Mouse (Mus musculus): ENCODE measurements around the gene Prss27. TPM values are rescaled to one million over a fixed set of nuclear protein-coding genes. Genes with fewer than 3 reads are reported as not detected.

Gene Prss27
- polyA plus RNA-seq (2014; fragmentation: Illumina TruSeq; extraction: RNeasy Lipid Tissue Mini Kit (QIAGEN cat#74804); ENCODE audit: low replicate concordance), result not detected

DNA sequence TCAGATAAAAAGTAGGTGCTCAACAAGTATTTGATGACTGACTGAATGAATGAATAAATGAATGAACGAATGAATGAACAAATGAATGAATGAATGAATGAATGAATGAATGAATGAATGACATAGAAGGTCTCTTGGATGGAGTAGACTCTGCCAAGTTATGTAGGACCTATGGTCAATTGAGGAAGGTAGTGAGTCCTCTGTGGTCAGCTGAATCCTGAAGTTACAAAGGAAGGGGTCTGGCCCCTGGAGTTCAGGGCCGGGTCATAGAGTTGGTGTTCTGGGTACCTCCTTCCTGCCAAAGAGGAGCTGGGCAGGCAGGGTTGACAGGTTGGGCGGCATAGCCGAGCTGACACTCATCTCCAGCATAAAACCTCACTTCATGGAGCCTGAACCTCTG, at the start of gene Prss27:
Gene Prss27 (plus strand): TSS at position 301 of the 400 bp plus-strand sequence.

GRCm38 (mm10) chr17:23997901-23998300, 40.0 kb upstream of the Prss27 start, which contains the start of gene Prss22:
Gene Prss22, minus strand, starts transcription at chr17:23998100.

GRCm38 (mm10) chr17:24072919-24073696, 35.2 kb downstream of the Prss27 start, which contains the start of gene Kctd5:
Gene Kctd5, minus strand, starts transcription at chr17:24073485.

Other genes with a start within 250 kb of the Prss27 start
- 109 TPM for gene Srrm2, start 247.6 kb upstream of the Prss27 start, polyA plus RNA-seq (2014; fragmentation: Illumina TruSeq; extraction: RNeasy Lipid Tissue Mini Kit (QIAGEN cat#74804); ENCODE audit: low replicate concordance)
- gene Elob, start 209.0 kb upstream of the Prss27 start, polyA plus RNA-seq (2014; fragmentation: Illumina TruSeq; extraction: RNeasy Lipid Tissue Mini Kit (QIAGEN cat#74804); ENCODE audit: low replicate concordance), result 18.9 TPM
- not detected for gene Prss33, start 202.1 kb upstream of the Prss27 start, polyA plus RNA-seq (2014; fragmentation: Illumina TruSeq; extraction: RNeasy Lipid Tissue Mini Kit (QIAGEN cat#74804); ENCODE audit: low replicate concordance)
- 6.8 TPM for gene Prss32, start 194.3 kb upstream of the Prss27 start, polyA plus RNA-seq (2014; fragmentation: Illumina TruSeq; extraction: RNeasy Lipid Tissue Mini Kit (QIAGEN cat#74804); ENCODE audit: low replicate concordance)
- 1.1 TPM for gene Prss41, start 194.0 kb upstream of the Prss27 start, polyA plus RNA-seq (2014; fragmentation: Illumina TruSeq; extraction: RNeasy Lipid Tissue Mini Kit (QIAGEN cat#74804); ENCODE audit: low replicate concordance)
- not detected for gene Prss21, start 170.1 kb upstream of the Prss27 start, polyA plus RNA-seq (2014; fragmentation: Illumina TruSeq; extraction: RNeasy Lipid Tissue Mini Kit (QIAGEN cat#74804); ENCODE audit: low replicate concordance)
- gene Dcpp1, start 157.3 kb upstream of the Prss27 start, polyA plus RNA-seq (2014; fragmentation: Illumina TruSeq; extraction: RNeasy Lipid Tissue Mini Kit (QIAGEN cat#74804); ENCODE audit: low replicate concordance), result not detected
- not detected for gene Dcpp2, start 157.3 kb upstream of the Prss27 start, polyA plus RNA-seq (2014; fragmentation: Illumina TruSeq; extraction: RNeasy Lipid Tissue Mini Kit (QIAGEN cat#74804); ENCODE audit: low replicate concordance)
- not detected for gene Dcpp3, start 120.7 kb upstream of the Prss27 start, polyA plus RNA-seq (2014; fragmentation: Illumina TruSeq; extraction: RNeasy Lipid Tissue Mini Kit (QIAGEN cat#74804); ENCODE audit: low replicate concordance)
- not detected for gene Sbp, start 96.5 kb upstream of the Prss27 start, polyA plus RNA-seq (2014; fragmentation: Illumina TruSeq; extraction: RNeasy Lipid Tissue Mini Kit (QIAGEN cat#74804); ENCODE audit: low replicate concordance)
- not detected for gene Sbpl, start 82.9 kb upstream of the Prss27 start, polyA plus RNA-seq (2014; fragmentation: Illumina TruSeq; extraction: RNeasy Lipid Tissue Mini Kit (QIAGEN cat#74804); ENCODE audit: low replicate concordance)
- 4.3 TPM for gene Prss30, start 57.6 kb upstream of the Prss27 start, polyA plus RNA-seq (2014; fragmentation: Illumina TruSeq; extraction: RNeasy Lipid Tissue Mini Kit (QIAGEN cat#74804); ENCODE audit: low replicate concordance)
- gene Prss22, start 40.0 kb upstream of the Prss27 start, polyA plus RNA-seq (2014; fragmentation: Illumina TruSeq; extraction: RNeasy Lipid Tissue Mini Kit (QIAGEN cat#74804); ENCODE audit: low replicate concordance), result not detected
- gene Kctd5, start 35.3 kb downstream of the Prss27 start, polyA plus RNA-seq (2014; fragmentation: Illumina TruSeq; extraction: RNeasy Lipid Tissue Mini Kit (QIAGEN cat#74804); ENCODE audit: low replicate concordance), result 107 TPM
- 35.3 TPM for gene Pdpk1, start 112.8 kb downstream of the Prss27 start, polyA plus RNA-seq (2014; fragmentation: Illumina TruSeq; extraction: RNeasy Lipid Tissue Mini Kit (QIAGEN cat#74804); ENCODE audit: low replicate concordance)
- 0.74 TPM for gene Amdhd2, start 125.6 kb downstream of the Prss27 start, polyA plus RNA-seq (2014; fragmentation: Illumina TruSeq; extraction: RNeasy Lipid Tissue Mini Kit (QIAGEN cat#74804); ENCODE audit: low replicate concordance)
- gene Atp6v0c, start 131.6 kb downstream of the Prss27 start, polyA plus RNA-seq (2014; fragmentation: Illumina TruSeq; extraction: RNeasy Lipid Tissue Mini Kit (QIAGEN cat#74804); ENCODE audit: low replicate concordance), result 38.1 TPM
- gene Tbc1d24, start 167.4 kb downstream of the Prss27 start, polyA plus RNA-seq (2014; fragmentation: Illumina TruSeq; extraction: RNeasy Lipid Tissue Mini Kit (QIAGEN cat#74804); ENCODE audit: low replicate concordance), result 34.6 TPM
- not detected for gene Ntn3, start 171.4 kb downstream of the Prss27 start, polyA plus RNA-seq (2014; fragmentation: Illumina TruSeq; extraction: RNeasy Lipid Tissue Mini Kit (QIAGEN cat#74804); ENCODE audit: low replicate concordance)
- gene Tedc2, start 182.7 kb downstream of the Prss27 start, polyA plus RNA-seq (2014; fragmentation: Illumina TruSeq; extraction: RNeasy Lipid Tissue Mini Kit (QIAGEN cat#74804); ENCODE audit: low replicate concordance), result 2.5 TPM
- 1.9 TPM for gene Ccnf, start 213.3 kb downstream of the Prss27 start, polyA plus RNA-seq (2014; fragmentation: Illumina TruSeq; extraction: RNeasy Lipid Tissue Mini Kit (QIAGEN cat#74804); ENCODE audit: low replicate concordance)